Mouse (Mus musculus) midbrain, embryonic 13.5 days (tissue): ENCODE data around the gene Abcb4. TPM values are rescaled to one million over a fixed set of nuclear protein-coding genes. Genes with fewer than 3 reads are reported as not detected.
"Not testable (repeated sequence)": the region's sequence is repeated elsewhere in the genome, so short reads cannot be mapped to it uniquely, and the experiment has no call there.

Experiments used
- ATAC-seq: fragments of 200-750 bp; cut with Nextera tagmentation; 2 replicates; pipeline ENCODE4 v1.8.0; 2017; ENCODE audit warnings: mild to moderate bottlenecking, moderate TSS enrichment, moderate library complexity
- H3K27ac ChIP-seq: fragments of 300-500 bp; sonication (generic); 2 replicates; pipeline ENCODE4 v1.5.1; 2015; ENCODE audit warnings: inconsistent platforms, mild to moderate bottlenecking, moderate library complexity
- H3K27me3 ChIP-seq: fragments of 300-500 bp; sonication (generic); 2 replicates; pipeline ENCODE4 v1.6.1; 2015; ENCODE audit warnings: mild to moderate bottlenecking, inconsistent platforms
- H3K36me3 ChIP-seq: fragments of 300-500 bp; sonication (generic); 2 replicates; pipeline ENCODE4 v1.6.1; 2015; ENCODE audit warnings: mild to moderate bottlenecking, inconsistent platforms
- H3K4me1 ChIP-seq: fragments of 300-500 bp; sonication (generic); replicated peaks from 2 replicates; pipeline ENCODE4 v1.6.1; 2015; ENCODE audit warnings: inconsistent platforms
- H3K4me2 ChIP-seq: fragments of 300-500 bp; sonication (generic); replicated peaks from 2 replicates; pipeline ENCODE4 v1.6.1; 2015; ENCODE audit warnings: moderate library complexity, mild to moderate bottlenecking, inconsistent platforms
- H3K4me3 ChIP-seq: fragments of 300-500 bp; sonication (generic); replicated peaks from 2 replicates; pipeline ENCODE4 v1.5.1; 2015; ENCODE audit warnings: mild to moderate bottlenecking, inconsistent platforms
- H3K9ac ChIP-seq: fragments of 300-500 bp; sonication (generic); replicated peaks from 2 replicates; pipeline ENCODE4 v1.6.1; 2015; ENCODE audit warnings: mild to moderate bottlenecking, inconsistent platforms
- H3K9me3 ChIP-seq: fragments of 300-500 bp; sonication (generic); 2 replicates; pipeline ENCODE4 v1.6.1; 2016; ENCODE audit warnings: mild to moderate bottlenecking, inconsistent platforms
- WGBS: fragments of 180-500 bp; shearing (Covaris S2); methylation state at CpG from one replicate; pipeline ENCODE4 v1.1.7; 2015; 5-methylcytosine and 5-hydroxymethylcytosine counted together
- polyA plus RNA-seq: library from polyadenylated mRNA; unstranded; fragments of >200 nt; fragmentation: Nextera tagmentation; extraction: Ambion mirVana; gene quantifications from 2 replicates; pipeline ENCODE4 v1.2.1, GENCODE M21; 2015

The Abcb4 gene
- polyA plus RNA-seq, 1 experiment from 2014 or later = 0.63 TPM

DNA sequence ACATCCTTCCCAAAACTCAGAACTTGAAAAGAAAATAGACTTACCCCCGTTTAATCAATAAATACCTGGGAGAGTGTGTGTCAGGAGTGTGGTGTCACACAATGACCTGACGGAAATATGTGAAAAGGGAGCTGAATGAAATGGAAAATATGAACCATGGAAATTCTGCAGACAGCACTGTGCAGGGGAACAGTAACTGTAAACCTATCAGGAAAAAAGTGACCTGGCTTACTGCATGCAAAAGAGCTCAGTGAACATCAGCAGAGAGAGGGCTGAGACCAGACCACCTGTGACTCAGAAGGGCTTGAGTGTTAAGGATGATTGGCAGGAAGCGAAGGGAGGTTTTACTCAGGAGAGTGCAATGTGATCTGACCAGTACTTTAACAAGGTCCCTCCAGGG is 92.0 kb downstream of the Abcb4 start:
- Histone ChIP-seq H3K27me3 (no peaks in the 10 kb centered on the region), H3K4me2 (no peak overlapping the region), H3K36me3 (peaks cover 44% of the 10 kb centered on the region), H3K9ac (no peak overlapping the region), H3K9me3 (no peaks in the 10 kb centered on the region), H3K4me3 (no peak overlapping the region), H3K4me1 (no peaks in the 10 kb centered on the region), H3K27ac (no peak overlapping the region)
- no peak for ATAC-seq
- 91% methylated on average over 3 of the region's 3 CpGs for WGBS

DNA sequence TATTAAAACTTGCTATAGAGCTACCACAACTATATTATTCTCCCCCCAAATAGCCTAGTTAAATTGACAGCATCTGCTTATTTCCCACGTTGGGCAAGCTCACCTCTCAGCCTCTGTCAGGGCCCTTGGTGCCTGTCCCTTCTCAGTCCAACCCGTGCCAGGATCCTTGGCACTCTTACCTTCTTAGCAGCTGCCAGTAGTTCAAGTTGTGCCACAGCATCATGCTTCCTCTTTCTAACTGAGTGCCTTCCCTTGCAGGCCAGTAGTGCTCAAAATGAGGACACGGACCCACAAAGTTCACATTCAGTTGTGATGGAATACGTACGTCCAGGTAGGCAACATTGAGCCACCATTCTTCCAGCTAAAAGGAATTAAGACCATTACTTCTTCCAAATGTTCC is 94.4 kb downstream of the Abcb4 start:
- H3K27ac ChIP-seq = no peak overlapping the region
- no peak overlapping the region for H3K4me2 ChIP-seq
- H3K4me3 ChIP-seq = no peak overlapping the region
- H3K36me3 ChIP-seq = peaks cover 43% of the 10 kb centered on the region
- no peaks in the 10 kb centered on the region for H3K27me3 ChIP-seq
- H3K9me3 ChIP-seq = no peaks in the 10 kb centered on the region
- H3K4me1 ChIP-seq = no peaks in the 10 kb centered on the region
- WGBS = 96% methylated on average over 5 of the region's 5 CpGs
- ATAC-seq = no peak
- H3K9ac ChIP-seq = no peak overlapping the region

GRCm38 (mm10) chr5:8990526-8990925 is 97.0 kb downstream of the Abcb4 start:
- Histone ChIP-seq H3K4me2 (no peak overlapping the region), H3K36me3 (peaks cover 33% of the 10 kb centered on the region), H3K4me3 (no peak overlapping the region), H3K4me1 (0 out of 2 replicates have a peak, but pooled peaks cover 7% of the 10 kb centered on the region), H3K27me3 (no peaks in the 10 kb centered on the region), H3K9ac (no peak overlapping the region), H3K27ac (no peak overlapping the region), H3K9me3 (no peaks in the 10 kb centered on the region)
- no peak for ATAC-seq
- WGBS = 88% methylated on average over 13 of the region's 13 CpGs

DNA sequence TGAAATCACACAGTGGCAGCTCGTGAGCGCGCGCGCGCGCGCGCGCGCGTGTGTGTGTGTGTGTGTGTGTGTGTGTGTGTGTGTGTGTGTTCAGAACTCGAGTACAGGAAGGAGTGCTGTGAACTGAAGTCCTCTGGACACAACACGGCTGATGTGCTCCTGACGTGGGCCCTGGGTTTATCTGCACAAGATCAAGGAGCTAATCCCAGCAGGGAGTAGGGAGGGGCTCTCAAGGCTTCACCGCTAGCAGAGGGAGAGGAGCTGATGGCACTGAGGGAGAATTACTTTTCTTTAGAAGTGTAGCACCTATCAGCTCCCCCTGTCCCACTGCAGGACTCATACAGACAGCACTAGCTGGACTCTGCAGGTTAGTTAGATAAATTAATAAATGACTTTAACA is 98.1 kb downstream of the Abcb4 start:
- WGBS = 83% methylated on average over 16 of the region's 16 CpGs
- H3K9me3 ChIP-seq = no peaks in the 10 kb centered on the region
- no peak overlapping the region for H3K4me2 ChIP-seq
- H3K27ac ChIP-seq = no peak overlapping the region
- no peak overlapping the region for H3K9ac ChIP-seq
- H3K4me1 ChIP-seq = peaks cover 15% of the 10 kb centered on the region
- no peak overlapping the region for H3K4me3 ChIP-seq
- ATAC-seq = no peak
- no peaks in the 10 kb centered on the region for H3K27me3 ChIP-seq
- H3K36me3 ChIP-seq = peaks cover 27% of the 10 kb centered on the region

GRCm38 (mm10) chr5:8995966-8996685 is 102.6 kb downstream of the Abcb4 start:
- Histone ChIP-seq H3K27me3 (no peaks in the 10 kb centered on the region), H3K36me3 (peaks cover 10% of the 10 kb centered on the region), H3K9me3 (no peaks in the 10 kb centered on the region), H3K4me2 (peak overlapping the region; percentile 65), H3K27ac (peak overlapping the region; percentile 90; the same call in 1 of the 2 replicates), H3K4me1 (peaks cover 31% of the 10 kb centered on the region), H3K4me3 (peak overlapping the region; percentile 74), H3K9ac (peak overlapping the region; percentile 80)
- ATAC-seq = no peak
- whole genome bisulfite sequencing = 15% methylated on average over 13 of the region's 13 CpGs

- peak within 1 kb of the TSS; percentile 65 for H3K4me2 ChIP-seq
- H3K9me3 ChIP-seq = no peaks in the 10 kb centered on the region
- peak within 1 kb of the TSS; percentile 90 for H3K27ac ChIP-seq
- peak within 1 kb of the TSS; percentile 74 for H3K4me3 ChIP-seq
- peak; percentile 100 for ATAC-seq
- peak within 1 kb of the TSS; percentile 80 for H3K9ac ChIP-seq
- peaks cover 4% of the 10 kb centered on the region; the same call in 1 of the 2 replicates for H3K36me3 ChIP-seq
- H3K4me1 ChIP-seq = peaks cover 31% of the 10 kb centered on the region
- no peaks in the 10 kb centered on the region for H3K27me3 ChIP-seq
- WGBS = under 1% methylated on average over 56 of the region's 57 CpGs
Observed at GRCm38 (mm10) chr5:8996686-8997512, 103.4 kb downstream of the Abcb4 start, which contains the start of gene Crot. Gene Crot, minus strand, starts transcription at chr5:8997324.

DNA sequence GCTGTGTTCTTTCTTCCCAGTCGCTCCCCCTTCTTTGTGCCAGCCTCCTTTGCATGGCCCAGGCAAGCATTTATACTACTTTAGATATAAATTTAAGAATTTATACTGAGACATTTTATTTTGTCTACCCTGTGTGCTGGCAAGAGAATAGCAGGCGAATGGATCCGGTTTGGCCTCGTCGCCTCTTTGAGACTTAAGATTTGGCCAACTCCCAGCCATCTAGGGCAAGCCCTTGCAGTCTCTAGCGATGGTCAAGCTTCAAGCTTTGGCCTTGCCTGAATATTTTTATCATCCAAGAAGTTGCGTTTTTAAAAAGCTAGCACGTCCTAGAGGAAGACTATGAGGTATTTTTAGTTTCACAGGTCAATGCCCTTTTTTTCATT is 104.0 kb downstream of the Abcb4 start:
- no peak for ATAC-seq

DNA sequence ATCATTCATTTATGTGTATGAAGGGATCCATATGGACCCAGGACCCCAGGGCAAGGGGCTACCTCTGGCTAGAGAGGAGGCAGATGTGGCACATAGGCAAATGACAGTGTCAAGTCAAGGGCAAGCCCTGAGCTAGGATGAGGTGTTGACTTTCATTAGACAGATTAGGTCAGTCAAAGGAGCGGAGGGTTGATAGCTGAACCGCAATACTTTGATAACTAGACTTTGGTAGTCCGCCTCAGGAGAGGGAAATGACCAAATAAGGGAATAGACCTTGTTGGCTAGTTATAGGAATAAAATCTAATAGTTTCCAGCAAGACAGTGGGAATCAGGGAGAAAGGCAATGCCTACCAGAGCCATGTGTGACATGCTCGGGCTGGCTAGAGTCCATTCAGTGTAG is 105.6 kb downstream of the Abcb4 start:
- whole genome bisulfite sequencing = 57% methylated on average over 4 of the region's 4 CpGs

More for the DNA sequence above, 104.0 kb downstream of the Abcb4 start:
- 8% methylated on average over 8 of the region's 8 CpGs for WGBS
- Histone ChIP-seq H3K4me3 (peak overlapping the region; percentile 74), H3K4me2 (peak overlapping the region; percentile 65), H3K9me3 (no peaks in the 10 kb centered on the region), H3K9ac (peak overlapping the region; percentile 80), H3K27ac (peak overlapping the region; percentile 90), H3K4me1 (peaks cover 31% of the 10 kb centered on the region), H3K27me3 (no peaks in the 10 kb centered on the region), H3K36me3 (peaks cover 3% of the 10 kb centered on the region; the same call in 1 of the 2 replicates)

GRCm38 (mm10) chr5:9000006-9000405 is 106.5 kb downstream of the Abcb4 start:
- ATAC-seq, H3K27me3 ChIP-seq, H3K9ac ChIP-seq, H3K4me2 ChIP-seq, H3K4me3 ChIP-seq, H3K27ac ChIP-seq, H3K9me3 ChIP-seq, H3K36me3 ChIP-seq: not testable (repeated sequence)
- peaks cover 27% of the 10 kb centered on the region for H3K4me1 ChIP-seq
- WGBS = 10% methylated on average over 7 of the region's 7 CpGs

More for the DNA sequence above, 105.6 kb downstream of the Abcb4 start:
- no peak overlapping the region for H3K4me3 ChIP-seq
- H3K27me3 ChIP-seq = no peaks in the 10 kb centered on the region
- H3K27ac ChIP-seq = no peak overlapping the region
- peaks cover 31% of the 10 kb centered on the region for H3K4me1 ChIP-seq
- H3K36me3 ChIP-seq = no peaks in the 10 kb centered on the region
- no peak overlapping the region for H3K4me2 ChIP-seq
- no peak overlapping the region for H3K9ac ChIP-seq
- no peak for ATAC-seq
- no peaks in the 10 kb centered on the region for H3K9me3 ChIP-seq

GRCm38 (mm10) chr5:9006585-9006984 is 113.1 kb downstream of the Abcb4 start:
- H3K9me3 ChIP-seq, H3K4me2 ChIP-seq, H3K36me3 ChIP-seq, H3K9ac ChIP-seq, H3K27ac ChIP-seq, H3K4me3 ChIP-seq, H3K4me1 ChIP-seq, H3K27me3 ChIP-seq, ATAC-seq: not testable (repeated sequence)
- 48% methylated on average over 3 of the region's 3 CpGs for WGBS
